Mouse (Mus musculus): ENCODE results near the gene Spty2d1.

The Spty2d1 gene

GRCm38 (mm10) chr7:46987073-46987472 lies 21.1 kb downstream of the Spty2d1 start:
- DNase-seq (ENCODE audit: low spot score), result no peak

GRCm38 (mm10) chr7:46986646-46987045 lies 21.6 kb downstream of the Spty2d1 start:
- DNase-seq (ENCODE audit: low spot score), result no peak

- no peak for DNase-seq (ENCODE audit: low spot score)
These were observed 22.3 kb downstream of the Spty2d1 start for GRCm38 (mm10) chr7:46985718-46986505.

- DNase-seq (ENCODE audit: low spot score), result no peak
These were observed 24.9 kb downstream of the Spty2d1 start, which contains the start of gene Gm9999 for GRCm38 (mm10) chr7:46983280-46983679. TSS of gene Gm9999 (plus strand) at chr7:46983580.

GRCm38 (mm10) chr7:46975456-46975855 lies 32.8 kb downstream of the Spty2d1 start:
- no peak for DNase-seq (ENCODE audit: low spot score)

- no peak for DNase-seq (ENCODE audit: low spot score)
These were observed 33.6 kb downstream of the Spty2d1 start for GRCm38 (mm10) chr7:46974648-46975047.

GRCm38 (mm10) chr7:46969898-46970297 lies 38.3 kb downstream of the Spty2d1 start:
- DNase-seq (ENCODE audit: low spot score), result no peak

GRCm38 (mm10) chr7:46964070-46964469 lies 44.1 kb downstream of the Spty2d1 start:
- no peak for DNase-seq (ENCODE audit: low spot score)

GRCm38 (mm10) chr7:46962806-46963618 lies 45.2 kb downstream of the Spty2d1 start:
- peak; percentile 73 for DNase-seq (ENCODE audit: low spot score)

- no peak for DNase-seq (ENCODE audit: low spot score)
These were observed 46.1 kb downstream of the Spty2d1 start for GRCm38 (mm10) chr7:46962132-46962531.

GRCm38 (mm10) chr7:46960991-46961390 lies 47.2 kb downstream of the Spty2d1 start:
- DNase-seq (ENCODE audit: low spot score), result no peak

- no peak for DNase-seq (ENCODE audit: low spot score)
These were observed 49.4 kb downstream of the Spty2d1 start for GRCm38 (mm10) chr7:46958853-46959252.

GRCm38 (mm10) chr7:46957831-46958691 lies 50.1 kb downstream of the Spty2d1 start, which contains the start of gene Uevld:
TSS of gene Uevld (minus strand) at chr7:46958527.
- peak; percentile 66 for DNase-seq (ENCODE audit: low spot score)
